Mouse (Mus musculus) spleen, postnatal 10 days (tissue): ENCODE measurements at regions not wholly inside any gene's neighbourhood (a gene's known extent, or its start where the extent isn't known, plus 50 kb on each side); places are given as distances from the start of the nearest gene placed in this dataset.

Source experiments
- DNase-seq, 2 experiments: peaks; one replicate each; pipeline ENCODE4 v3.0.0; 2021 to 2022; ENCODE audit warnings: low spot score in 2 of 2

DNA sequence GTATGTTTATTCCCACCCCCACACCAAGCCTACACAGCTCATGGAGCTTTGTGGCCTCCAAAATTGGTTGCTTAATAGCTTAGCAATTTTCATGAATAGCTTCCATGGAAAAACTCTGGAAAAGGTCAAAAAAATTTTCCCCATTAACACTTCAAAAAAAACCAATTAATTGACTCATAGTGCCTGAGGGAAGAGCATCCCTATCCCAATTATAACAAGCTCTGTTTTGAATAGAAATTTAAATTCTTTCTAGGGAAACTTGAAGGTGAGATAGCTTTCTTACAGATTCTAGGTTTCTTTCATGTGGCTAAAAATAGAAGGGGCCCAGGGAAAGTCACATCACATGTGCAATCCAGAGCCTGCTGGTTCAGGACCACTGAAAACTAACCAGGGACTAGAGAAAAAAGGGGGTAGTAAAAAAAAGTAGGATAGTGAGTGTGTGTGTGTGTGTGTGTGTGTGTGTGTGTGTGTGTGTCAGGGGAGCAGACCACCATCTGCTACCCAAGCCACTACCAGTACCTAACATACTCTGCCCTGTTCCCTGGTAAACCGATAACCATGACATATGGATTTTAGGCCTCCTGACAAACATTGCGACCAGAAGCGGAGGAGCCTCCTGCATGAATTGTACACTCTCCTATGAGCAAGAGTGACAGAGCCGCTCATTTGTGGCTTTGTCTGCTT is 162.2 kb downstream of the Cmpk2 start:
- no peak for DNase-seq

DNA sequence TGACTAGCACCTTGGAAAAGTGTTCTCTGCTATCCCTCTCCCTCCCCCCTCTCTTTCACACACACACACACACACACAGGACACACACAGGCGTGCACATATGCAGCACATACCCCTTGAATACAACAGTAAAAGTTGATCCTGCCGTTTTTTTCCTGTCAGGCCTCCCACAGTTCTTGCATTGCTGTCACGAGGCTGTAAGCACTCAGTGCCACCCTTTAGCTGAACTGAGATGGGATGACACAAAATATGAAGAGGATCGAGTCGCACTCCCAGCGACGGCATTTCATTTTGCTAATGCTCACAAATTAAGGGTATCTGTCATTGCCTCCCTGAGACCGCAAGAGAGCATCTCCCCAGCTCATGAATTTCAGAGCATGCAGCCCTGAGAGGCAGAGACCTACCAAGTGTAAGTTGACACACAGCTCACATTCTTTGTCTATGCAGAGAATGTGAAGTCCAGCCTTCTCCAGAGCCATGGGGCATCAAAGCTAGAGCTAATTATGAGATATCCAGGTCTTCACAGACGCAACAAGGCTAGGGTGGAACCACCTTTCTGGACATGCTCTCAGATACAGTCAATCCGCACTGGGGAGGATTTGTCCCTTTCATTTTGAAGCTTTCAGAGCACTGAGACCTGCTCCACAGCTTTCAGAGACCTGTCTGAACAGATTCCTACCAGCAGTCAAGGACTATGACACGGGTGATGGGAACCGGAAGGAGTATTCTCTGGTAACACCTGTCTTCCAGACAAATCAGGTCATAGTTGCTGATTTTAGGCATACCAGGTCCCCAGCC is 152.3 kb downstream of the Cmpk2 start:
- DNase-seq = no peak

DNA sequence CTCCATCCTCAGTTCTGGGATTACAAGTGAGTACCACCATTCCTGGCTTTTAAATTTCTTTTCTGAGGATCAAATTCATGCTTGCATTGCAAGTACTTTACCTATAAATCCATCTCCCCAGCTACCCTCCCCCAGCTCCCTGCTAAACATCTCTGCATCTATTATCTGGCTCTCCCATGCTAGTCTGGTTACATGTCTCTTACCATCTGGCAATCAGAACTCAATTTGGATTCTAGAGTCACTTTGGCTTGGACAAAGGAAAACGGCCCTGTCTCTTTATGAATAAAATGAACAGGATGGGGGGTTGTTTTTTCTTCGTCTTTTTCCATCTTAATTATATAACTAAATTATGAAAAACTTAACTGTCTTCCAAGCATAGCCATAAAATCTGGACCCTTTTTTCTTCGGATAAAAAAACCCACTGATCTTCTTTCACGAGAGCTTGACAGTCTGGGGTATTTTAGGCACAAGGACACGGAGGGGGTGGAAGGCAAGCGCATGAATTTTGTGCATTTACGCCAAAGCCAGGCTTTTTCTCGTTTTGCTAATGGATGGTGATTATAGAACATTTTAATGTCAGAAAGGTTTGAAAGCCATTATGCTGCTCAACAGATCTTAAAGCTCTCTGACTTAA is 151.6 kb downstream of the Cmpk2 start:
- no peak for DNase-seq

DNA sequence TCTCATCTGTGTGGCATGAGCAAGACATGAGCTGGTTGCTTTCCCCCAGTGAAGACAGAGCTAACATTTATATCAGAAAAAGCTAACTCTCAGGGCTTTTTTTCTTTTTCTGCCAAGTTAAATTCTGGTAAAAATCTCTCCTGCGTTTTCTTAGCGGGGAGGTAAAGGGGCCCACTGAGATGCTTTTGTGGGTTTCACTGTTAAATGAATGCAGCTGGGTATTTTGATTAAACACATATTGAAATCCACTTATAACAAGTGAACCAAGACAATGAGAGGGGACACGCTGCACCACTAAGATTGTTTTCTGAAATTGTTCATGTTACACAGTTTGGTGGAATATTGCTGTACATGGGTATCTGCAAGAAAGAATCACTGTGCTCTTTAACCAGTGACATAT is 149.0 kb downstream of the Cmpk2 start:
- no peak for DNase-seq

DNA sequence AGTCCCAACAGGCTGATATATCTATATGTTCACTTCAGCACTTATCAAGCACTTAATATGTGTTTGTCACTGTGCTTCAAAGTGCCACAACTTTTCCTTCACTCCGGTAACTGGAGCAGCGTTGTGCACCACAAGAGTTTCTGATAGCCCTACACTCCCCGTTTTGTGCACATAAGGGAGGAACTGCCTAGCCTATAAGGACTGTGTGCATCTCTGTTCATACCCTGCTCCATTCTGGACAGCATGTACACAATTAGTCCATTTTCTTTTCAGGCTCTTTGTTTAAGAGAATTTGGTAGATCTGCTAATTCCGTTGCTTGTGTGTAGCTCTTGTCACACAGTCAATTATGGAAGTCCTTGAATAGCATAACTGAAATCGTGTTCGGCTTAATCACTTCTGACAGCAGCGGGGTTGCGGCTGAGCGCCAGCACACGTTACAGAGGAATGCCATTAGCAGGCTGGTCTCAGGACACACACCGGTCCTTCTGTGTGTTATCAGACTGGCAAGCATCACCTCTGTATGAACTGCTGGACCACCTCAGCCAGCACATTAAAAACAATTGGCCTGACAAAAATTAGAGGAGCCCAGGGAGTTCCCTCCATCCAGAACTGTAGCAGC is 144.2 kb downstream of the Cmpk2 start:
- DNase-seq = no peak

DNA sequence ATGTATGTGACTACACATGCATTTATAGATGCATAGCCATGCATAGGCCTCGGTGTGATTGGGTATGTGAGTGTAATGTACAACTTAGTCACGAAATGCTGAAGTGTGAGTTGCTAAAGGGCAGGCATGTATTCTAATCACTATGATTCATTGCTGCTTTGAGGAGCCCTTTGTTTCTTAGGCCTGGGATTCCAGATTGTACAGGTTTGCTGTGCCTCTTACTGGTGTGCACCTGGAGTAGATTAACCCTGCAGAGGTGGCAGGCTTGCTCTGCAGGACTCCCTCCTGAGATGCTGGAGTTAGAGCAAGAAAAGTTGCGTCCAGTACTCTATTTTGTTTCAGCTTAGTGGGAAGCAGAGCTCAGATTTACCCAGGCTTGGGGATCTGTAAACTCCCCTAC is 141.1 kb downstream of the Cmpk2 start:
- DNase-seq = no peak

DNA sequence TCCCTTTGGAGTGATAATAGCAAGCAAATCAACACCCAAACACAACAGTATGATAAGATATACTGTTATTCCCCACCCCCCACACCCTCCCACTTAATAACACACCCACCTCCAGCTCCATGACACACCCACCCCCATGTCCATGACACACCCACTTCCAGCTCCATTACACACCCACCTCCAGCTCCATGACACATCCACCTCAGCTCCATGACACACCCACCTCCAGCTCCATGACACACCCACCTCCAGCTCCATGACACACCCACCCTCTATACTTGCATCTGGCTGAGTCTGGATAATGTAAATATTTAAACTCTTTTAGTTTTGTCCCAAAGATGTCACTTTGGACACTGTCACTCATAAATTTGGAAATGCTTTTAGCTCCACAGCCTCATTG is 129.5 kb downstream of the Cmpk2 start:
- no peak for DNase-seq

DNA sequence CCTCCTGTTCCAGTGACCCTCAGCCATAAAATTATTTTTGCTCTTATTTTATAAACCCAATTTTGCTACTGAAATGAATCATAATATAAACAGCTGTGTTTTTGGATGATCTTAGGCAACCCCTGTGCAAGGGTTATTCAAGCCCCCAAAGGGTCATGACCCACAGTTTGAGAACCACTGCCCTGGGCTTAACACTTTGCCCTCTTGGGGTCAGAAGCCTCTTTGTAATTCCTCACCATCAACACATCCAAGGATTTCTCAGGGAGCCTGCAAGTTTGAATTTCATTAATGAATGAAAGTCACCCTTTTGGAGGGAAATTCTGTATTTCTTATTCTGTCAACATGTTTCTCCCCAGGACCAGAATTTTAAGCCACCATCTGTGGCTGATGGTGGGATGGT is 123.1 kb downstream of the Cmpk2 start:
- DNase-seq = no peak

DNA sequence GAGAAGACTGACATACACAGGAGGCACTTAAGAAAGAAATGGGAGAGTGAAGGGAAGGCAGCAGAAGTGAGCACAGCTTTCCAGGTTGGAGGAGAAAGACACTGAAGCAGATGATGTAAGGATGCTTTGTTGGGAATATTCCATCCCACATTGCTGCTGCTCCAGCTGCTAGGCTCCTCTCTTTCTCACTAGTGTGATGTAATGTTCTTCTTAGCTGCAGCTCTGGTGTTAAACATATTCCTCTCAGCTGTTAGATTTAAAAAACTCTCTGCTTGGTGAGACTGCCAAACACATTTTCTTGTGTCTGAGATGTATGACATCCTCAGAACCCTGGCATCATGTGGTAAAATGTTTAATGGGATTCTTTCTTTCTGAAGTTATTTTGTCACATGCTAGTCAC is 120.1 kb downstream of the Cmpk2 start:
- DNase-seq = no peak

DNA sequence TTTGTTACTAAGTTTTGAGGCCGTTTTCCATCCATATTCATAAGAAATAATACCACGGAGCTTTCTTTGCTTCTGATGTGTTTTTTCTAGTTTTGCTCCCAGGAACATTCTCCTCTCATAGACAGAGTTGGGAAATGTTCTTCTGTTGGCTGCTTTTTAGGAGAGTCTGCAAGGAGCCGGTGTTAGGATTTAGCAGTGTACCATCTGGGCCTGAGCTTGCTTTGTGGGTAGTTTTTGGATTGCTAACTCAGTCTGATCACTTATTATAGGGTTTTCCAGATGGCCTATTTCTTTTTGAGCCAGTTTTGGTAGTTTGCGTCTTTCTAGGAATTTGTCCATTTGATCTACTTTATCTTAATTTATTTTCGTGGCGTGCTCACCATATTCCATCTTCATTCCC is 108.4 kb downstream of the Cmpk2 start:
- no peak for DNase-seq

DNA sequence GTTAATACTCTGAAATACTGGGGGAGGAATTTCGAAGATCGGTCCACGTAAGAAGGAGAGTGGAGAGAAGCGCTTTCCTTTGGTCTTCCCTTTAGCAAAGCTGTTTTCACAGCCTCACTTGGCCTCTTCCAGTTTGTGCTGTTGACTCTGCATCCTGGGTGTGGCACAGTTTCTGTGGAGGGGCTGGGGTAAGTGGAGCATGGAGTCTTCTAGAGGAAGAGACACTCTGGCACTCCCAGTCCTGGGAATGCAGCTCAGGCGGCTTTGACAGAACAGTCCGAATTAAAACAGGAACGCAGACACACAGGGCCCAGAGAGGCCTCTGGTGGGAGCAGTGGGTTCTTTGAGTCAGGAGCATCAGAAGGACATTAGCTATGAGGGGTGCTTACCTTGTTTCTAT is 102.6 kb downstream of the Cmpk2 start:
- DNase-seq = no peak

DNA sequence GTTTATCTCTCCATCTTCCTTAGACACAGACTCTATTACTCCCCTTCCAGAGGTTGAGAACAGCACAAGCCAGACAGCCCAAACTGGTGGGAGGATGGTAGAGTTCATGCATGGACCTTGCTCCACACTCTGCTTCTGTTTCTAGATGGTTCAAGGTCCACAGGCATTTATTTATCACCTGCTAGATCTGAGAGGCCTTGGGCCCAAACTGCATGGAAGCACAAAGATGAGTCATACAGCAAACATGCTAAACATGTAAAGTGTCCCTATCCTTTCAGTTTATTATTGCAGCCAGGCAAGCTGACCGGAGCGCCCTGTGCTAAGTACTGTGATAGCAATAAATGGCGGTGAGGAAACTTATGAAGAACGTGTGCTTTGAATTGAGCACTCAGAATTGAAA is 98.4 kb downstream of the Cmpk2 start:
- no peak for DNase-seq

DNA sequence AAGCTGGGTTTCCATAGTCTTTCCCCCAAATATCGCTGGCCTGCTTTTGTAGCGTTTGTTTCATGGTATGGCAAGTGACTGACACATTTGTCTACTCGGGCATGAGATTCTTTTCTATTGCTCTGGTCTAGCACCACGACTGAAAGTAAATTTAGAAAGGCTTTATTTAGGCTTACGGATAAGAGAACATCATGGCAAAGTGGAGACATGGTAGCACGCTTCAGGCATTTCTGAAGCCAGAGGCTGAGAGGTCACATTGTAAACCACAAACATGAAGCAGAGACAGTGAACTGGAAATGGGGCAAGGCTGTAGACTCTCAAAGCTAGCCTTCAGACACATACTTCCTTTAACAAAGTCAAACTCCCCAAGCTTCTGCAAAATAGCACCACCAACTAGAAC is 93.9 kb downstream of the Cmpk2 start:
- no peak for DNase-seq

DNA sequence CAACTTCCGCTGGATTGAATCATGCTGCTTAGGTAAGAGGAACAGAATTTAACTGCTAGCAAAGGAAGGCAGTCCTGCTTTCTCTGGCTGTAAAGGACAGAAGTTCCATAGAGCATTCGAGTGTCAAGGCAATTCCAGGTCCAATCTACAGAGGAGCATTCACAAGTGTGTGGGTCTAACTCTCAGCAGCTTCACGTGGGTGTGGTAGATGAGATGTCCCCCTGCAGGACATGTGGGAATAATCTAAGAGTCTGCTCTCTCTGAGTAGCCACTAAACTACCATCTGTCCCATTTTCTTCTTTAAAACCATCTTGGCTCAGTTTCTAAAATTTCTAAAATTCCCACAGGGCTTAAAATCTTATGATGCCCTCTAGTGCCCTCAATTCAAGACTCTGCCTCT is 90.6 kb downstream of the Cmpk2 start:
- DNase-seq = no peak

DNA sequence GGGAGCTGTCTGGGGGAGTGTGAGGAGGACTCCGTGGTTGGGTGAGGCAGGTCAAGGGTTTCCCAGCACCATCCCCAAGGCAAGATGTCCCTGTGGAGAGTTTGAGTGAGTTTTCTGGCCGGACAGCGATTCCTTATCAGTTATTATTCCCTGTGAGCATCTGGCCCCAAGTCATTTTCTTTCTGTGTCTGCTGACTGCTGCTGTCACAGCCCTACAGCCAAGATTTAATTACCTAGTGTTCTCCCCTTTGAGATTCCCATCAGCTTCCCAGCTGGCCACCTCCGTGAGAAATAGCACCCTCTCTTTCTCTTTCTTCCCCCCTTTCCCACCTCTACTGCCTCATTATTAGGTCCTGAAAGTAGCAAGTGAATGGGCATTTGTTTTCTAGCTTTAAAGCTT is 88.4 kb downstream of the Cmpk2 start:
- no peak for DNase-seq

DNA sequence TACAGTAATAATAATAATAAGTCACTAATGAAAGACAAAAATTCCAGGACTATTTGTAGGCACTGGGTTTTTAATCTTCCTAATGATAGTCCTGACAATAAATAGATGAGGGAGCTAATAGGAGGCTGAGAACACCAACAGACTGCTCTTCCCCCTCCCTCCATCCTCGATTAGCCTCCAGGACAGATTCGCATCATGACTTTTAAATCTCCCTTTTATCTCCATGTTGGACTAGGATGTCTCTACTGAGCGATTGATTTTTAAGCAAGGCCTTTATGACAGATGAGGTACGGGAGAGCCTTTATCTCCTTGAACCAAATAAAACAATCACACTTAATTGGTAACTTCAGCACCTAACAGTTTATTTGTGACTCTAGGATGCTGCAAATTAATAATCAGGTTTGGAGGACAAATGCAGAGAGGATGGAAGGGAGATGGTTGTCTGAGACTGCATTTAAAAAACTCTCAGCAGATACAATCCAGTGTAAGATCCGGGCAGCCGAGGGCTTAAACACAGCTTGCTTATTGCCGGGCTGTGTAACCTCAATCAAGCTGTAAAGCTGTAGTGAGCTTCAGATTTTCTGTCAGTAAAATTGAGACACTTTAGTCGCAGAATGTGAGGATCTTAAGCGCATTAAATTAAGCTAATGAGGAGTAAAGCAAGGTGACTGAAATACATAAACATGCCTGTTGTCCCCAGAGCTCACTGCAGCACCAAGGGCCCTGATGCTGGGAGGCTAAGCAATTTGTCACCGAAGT is 82.3 kb downstream of the Cmpk2 start:
- no peak for DNase-seq

DNA sequence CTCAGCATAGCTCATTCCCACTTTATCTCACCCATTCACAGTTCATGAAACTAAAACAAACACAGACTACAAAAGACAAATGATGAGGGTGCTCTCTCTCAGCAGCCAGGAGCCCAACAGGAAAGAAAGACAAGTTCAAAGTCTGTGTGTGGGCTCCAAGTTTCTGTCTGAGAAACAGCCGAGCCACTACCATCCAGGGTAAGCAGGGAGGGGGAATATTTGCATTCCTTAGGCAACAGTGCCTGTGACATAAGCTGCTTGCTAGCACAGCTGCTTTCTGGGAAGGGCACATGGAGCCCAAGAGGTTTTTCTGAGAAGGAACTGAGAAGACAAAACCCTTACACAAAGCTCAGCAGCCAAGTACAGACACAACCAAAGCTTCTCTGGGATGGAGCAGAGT is 78.5 kb downstream of the Cmpk2 start:
- no peak for DNase-seq

DNA sequence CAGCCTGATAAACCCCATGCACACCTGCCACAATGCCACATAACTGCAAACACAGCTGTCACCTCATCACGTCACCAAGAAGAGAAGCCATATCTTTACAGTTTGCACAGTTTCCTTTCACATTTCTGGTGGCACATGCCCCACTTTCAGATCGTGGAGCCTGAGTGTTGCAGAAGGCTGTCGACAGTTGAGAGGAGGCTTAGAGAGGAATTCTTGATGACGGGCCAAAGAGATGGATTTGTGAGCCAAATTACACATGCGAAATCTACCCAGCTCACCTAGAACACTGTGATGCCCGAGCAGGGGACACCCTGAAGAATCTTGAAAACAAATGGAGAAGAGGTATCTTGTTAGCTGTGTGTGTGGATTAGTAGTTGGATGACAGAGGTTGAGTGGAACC is 77.4 kb downstream of the Cmpk2 start:
- DNase-seq = no peak

DNA sequence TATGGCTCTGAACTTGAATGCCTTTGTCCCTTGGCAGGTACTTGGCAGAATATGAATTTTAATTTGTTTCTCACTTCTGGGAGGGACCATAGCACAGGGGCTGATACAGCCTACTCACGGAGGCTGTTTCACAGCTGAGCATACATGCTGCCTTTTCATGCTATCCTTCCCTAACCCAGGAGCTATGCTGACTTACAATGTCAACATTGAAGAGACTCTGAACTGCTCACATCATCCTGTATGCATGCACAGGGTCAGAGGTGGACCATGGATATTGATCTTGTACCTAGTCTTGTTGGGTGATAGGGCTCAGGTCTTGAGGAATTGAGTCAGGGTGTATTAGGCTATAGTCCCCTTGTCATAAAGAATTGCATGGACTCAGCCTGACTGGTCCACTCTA is 74.5 kb downstream of the Cmpk2 start:
- DNase-seq = no peak

DNA sequence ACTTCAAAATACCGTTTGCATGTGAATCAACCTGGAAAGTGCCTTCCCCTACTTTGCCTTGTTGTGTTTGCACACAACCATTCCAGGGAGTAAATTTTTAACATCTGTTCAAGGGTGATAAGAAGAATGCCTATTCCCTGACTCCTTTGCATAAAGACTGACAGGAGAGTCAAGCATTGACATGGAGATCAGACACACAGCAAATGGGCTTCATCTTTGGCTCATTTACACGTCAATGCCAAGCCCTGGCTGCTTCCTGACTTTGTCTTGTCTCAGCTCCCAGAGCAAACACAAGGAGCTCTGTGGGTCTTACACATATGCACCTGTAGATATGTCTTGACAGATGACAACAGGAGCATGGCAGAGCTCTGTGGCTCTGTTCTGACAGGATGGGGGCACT is 73.4 kb downstream of the Cmpk2 start:
- DNase-seq = no peak

DNA sequence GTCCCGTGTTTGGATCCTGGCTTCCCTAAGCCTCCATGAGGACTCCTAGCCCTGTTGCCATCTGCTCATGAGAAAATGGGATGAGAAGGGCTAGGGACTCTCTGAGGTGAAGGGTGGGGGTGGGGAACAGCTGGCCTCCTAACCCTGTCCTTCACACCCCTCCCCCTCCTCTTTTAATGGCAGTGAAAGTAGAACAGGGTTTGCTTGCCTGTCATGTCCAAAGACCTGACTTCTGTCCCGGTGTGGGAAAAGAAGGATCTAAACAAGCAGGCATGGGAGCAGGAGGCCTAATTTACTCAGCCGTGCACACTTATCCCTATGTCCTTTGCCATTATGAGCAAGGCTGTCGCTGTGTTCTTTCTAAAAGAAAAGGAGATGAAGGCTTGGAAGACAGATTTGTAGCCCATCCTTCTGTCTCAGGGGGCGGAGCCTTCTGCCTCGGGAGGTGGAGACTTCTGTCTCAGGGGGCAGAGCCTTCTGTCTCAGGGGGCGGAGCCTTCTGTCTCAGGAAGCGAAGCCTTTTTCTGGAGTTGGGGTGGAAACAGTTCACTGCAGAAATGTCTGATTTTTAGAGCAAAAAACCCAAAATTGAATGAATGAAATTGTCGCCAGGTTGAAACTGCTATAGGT is 66.4 kb downstream of the Cmpk2 start:
- DNase-seq = no peak
